Mouse (Mus musculus) CH12.LX (cell line): ENCODE results near the gene Tmem63b. TPM values are rescaled to one million over a fixed set of nuclear protein-coding genes. Genes with fewer than 3 reads are reported as not detected.
A peak's percentile ranks its signal among the peaks of the same experiment; 100 is the strongest.

ENCODE experiments used
- DNase-seq: peaks from one replicate; pipeline ENCODE4 v3.0.0-alpha.2; 2013; ENCODE audit errors: extremely low read depth
- H3K27ac ChIP-seq: 2 replicates; pipeline ENCODE4 v1.5.1; 2012; ENCODE audit warnings: low read depth, mild to moderate bottlenecking, control low read depth, moderate library complexity; ENCODE audit not compliant: insufficient read depth
- H3K27me3 ChIP-seq: replicated peaks from 2 replicates; pipeline ENCODE3; 2012; ENCODE audit warnings: inconsistent platforms
- H3K36me3 ChIP-seq, 2 experiments: replicated peaks in 1 of 2; 2 replicates each; pipeline versions ENCODE3 to v1.6.1; 2012; ENCODE audit warnings: inconsistent platforms in 1 of 2, low read length in 1 of 2, mild to moderate bottlenecking in 1 of 2, mixed read lengths in 1 of 2, moderate library complexity in 1 of 2; ENCODE audit not compliant: control insufficient read depth in 1 of 2, insufficient read depth in 1 of 2
- H3K4me1 ChIP-seq, 2 experiments: 2 replicates each; pipeline ENCODE4 v1.6.1; 2012; ENCODE audit warnings: inconsistent platforms in 1 of 2, moderate library complexity in 1 of 2; ENCODE audit not compliant: insufficient read depth in 2 of 2, control insufficient read depth in 1 of 2
- H3K4me2 ChIP-seq: 2 replicates; pipeline ENCODE4 v1.6.1; 2012; ENCODE audit warnings: low read depth, mild to moderate bottlenecking, control low read depth; ENCODE audit not compliant: poor library complexity, insufficient read depth, severe bottlenecking
- H3K4me3 ChIP-seq, 3 experiments: fragments of 150-350 bp in 1 of 3; sonication (generic) in 1 of 3; replicated peaks in 1 of 3; 2 replicates each; pipeline versions ENCODE3 to v1.5.1; 2011 to 2012; ENCODE audit warnings: low read depth in 2 of 3, low read length in 2 of 3, mild to moderate bottlenecking in 2 of 3, moderate library complexity in 2 of 3, control low read depth in 1 of 3, improper control_type of control experiment in 1 of 3, inconsistent platforms in 1 of 3, mixed read lengths in 1 of 3; ENCODE audit not compliant: poor library complexity in 1 of 3
- H3K79me2 ChIP-seq: replicated peaks from 2 replicates; pipeline ENCODE4 v1.6.1; 2012; ENCODE audit warnings: mild to moderate bottlenecking, moderate library complexity; ENCODE audit not compliant: control insufficient read depth, poor library complexity, insufficient read depth, severe bottlenecking; ENCODE audit errors: extremely low read depth
- H3K9ac ChIP-seq: 2 replicates; pipeline ENCODE4 v1.6.1; 2012; ENCODE audit warnings: low read depth, mild to moderate bottlenecking, control low read depth, moderate library complexity; ENCODE audit not compliant: insufficient read depth
- H3K9me3 ChIP-seq: replicated peaks from 2 replicates; pipeline ENCODE3; 2012; ENCODE audit warnings: low read length, inconsistent platforms, mixed read lengths
- BHLHE40 ChIP-seq: IDR thresholded peaks from 2 replicates; pipeline ENCODE4 v1.6.1; 2011; ENCODE audit warnings: mild to moderate bottlenecking, low read depth, low read length, improper control_type of control experiment
- CHD1 ChIP-seq: IDR thresholded peaks from 2 replicates; pipeline ENCODE4 v1.6.1; 2012; ENCODE audit warnings: low read depth, low read length, improper control_type of control experiment, inconsistent platforms
- CHD2 ChIP-seq: IDR thresholded peaks from 2 replicates; pipeline ENCODE4 v1.6.1; 2011; ENCODE audit warnings: low read length, improper control_type of control experiment
- CTCF ChIP-seq, 2 experiments: IDR thresholded peaks in 1 of 2; conservative IDR thresholded peaks in 1 of 2; 2 replicates each; pipeline ENCODE4 v1.5.1; 2011 to 2012; ENCODE audit warnings: low read depth in 2 of 2, low read length in 2 of 2, improper control_type of control experiment in 1 of 2, inconsistent platforms in 1 of 2, mild to moderate bottlenecking in 1 of 2, moderate library complexity in 1 of 2
- EP300 ChIP-seq: IDR thresholded peaks from 2 replicates; pipeline ENCODE4 v1.6.1; 2011; ENCODE audit warnings: low read length, improper control_type of control experiment
- ETS1 ChIP-seq: conservative IDR thresholded peaks from 2 replicates; pipeline ENCODE4 v1.6.1; 2012; ENCODE audit warnings: low read depth, mild to moderate bottlenecking, inconsistent platforms, low read length, improper control_type of control experiment, moderate library complexity
- GABPA ChIP-seq: IDR thresholded peaks from 2 replicates; pipeline ENCODE4 v1.6.1; 2012; ENCODE audit warnings: low read depth, low read length, improper control_type of control experiment, inconsistent platforms; ENCODE audit not compliant: insufficient replicate concordance
- IRF4 ChIP-seq: IDR thresholded peaks from 2 replicates; pipeline ENCODE4 v1.6.1; 2014; ENCODE audit warnings: low read depth, mild to moderate bottlenecking, inconsistent platforms, low read length, improper control_type of control experiment
- JUN ChIP-seq: IDR thresholded peaks from 2 replicates; pipeline ENCODE4 v1.6.1; 2011; ENCODE audit warnings: low read depth, mild to moderate bottlenecking, low read length, improper control_type of control experiment, moderate library complexity; ENCODE audit not compliant: insufficient read depth
- KAT2A ChIP-seq: IDR thresholded peaks from 2 replicates; pipeline ENCODE4 v1.6.1; 2012; ENCODE audit warnings: low read length, improper control_type of control experiment, inconsistent platforms; ENCODE audit not compliant: insufficient replicate concordance
- MAX ChIP-seq: IDR thresholded peaks from 2 replicates; pipeline ENCODE4 v1.6.1; 2011; ENCODE audit warnings: low read length, improper control_type of control experiment
- MEF2A ChIP-seq: IDR thresholded peaks from 2 replicates; pipeline ENCODE4 v1.6.1; 2014; ENCODE audit warnings: low read depth, mild to moderate bottlenecking, inconsistent platforms, low read length, improper control_type of control experiment, borderline replicate concordance
- NELFE ChIP-seq: IDR thresholded peaks from 2 replicates; pipeline ENCODE4 v1.6.1; 2011; ENCODE audit warnings: low read depth, low read length, improper control_type of control experiment
- NRF1 ChIP-seq: IDR thresholded peaks from 2 replicates; pipeline ENCODE4 v1.6.1; 2014; ENCODE audit warnings: low read depth, mild to moderate bottlenecking, inconsistent platforms, low read length, improper control_type of control experiment, moderate library complexity
- POLR2A ChIP-seq: IDR thresholded peaks from 2 replicates; pipeline ENCODE4 v1.6.1; 2011; ENCODE audit warnings: low read depth, mild to moderate bottlenecking, improper control_type of control experiment, low read length
- POLR2AphosphoS2 ChIP-seq: IDR thresholded peaks from 2 replicates; pipeline ENCODE4 v1.6.1; 2011; ENCODE audit warnings: low read depth, low read length, improper control_type of control experiment
- RAD21 ChIP-seq: IDR thresholded peaks from 2 replicates; pipeline ENCODE4 v1.6.1; 2011; ENCODE audit warnings: low read depth, mild to moderate bottlenecking, low read length, improper control_type of control experiment, moderate library complexity
- SMC3 ChIP-seq: IDR thresholded peaks from 2 replicates; pipeline ENCODE4 v1.6.1; 2011; ENCODE audit warnings: low read depth, low read length, improper control_type of control experiment
- UBTF ChIP-seq: IDR thresholded peaks from 2 replicates; pipeline ENCODE4 v1.6.1; 2012; ENCODE audit warnings: low read depth, mild to moderate bottlenecking, inconsistent platforms, low read length, improper control_type of control experiment, moderate library complexity
- USF2 ChIP-seq: conservative IDR thresholded peaks from 2 replicates; pipeline ENCODE4 v1.6.1; 2011; ENCODE audit warnings: low read depth, low read length, improper control_type of control experiment
- ZKSCAN1 ChIP-seq: IDR thresholded peaks from 2 replicates; pipeline ENCODE4 v1.6.1; 2012; ENCODE audit warnings: low read depth, inconsistent platforms, low read length, improper control_type of control experiment, borderline replicate concordance
- ZMIZ1 ChIP-seq: IDR thresholded peaks from 2 replicates; pipeline ENCODE4 v1.6.1; 2012; ENCODE audit warnings: low read depth, mild to moderate bottlenecking, inconsistent platforms, low read length, improper control_type of control experiment
- ZNF384 ChIP-seq: IDR thresholded peaks from 2 replicates; pipeline ENCODE4 v1.6.1; 2012; ENCODE audit warnings: low read depth, low read length, improper control_type of control experiment, inconsistent platforms
- dilution Hi-C: fragments of 300-500 bp; cut with MboI; formaldehyde crosslinking; loops from 2 replicates; pipeline ENCODE4 v1.14.3; 2020; ENCODE audit warnings: low sequenced_read_pairs; ENCODE audit not compliant: extremely low pct_unique_long_range_greater_than_20kb, extremely low pct_ligation_motif_present
- in situ Hi-C: fragments of 300-500 bp; cut with MboI; formaldehyde crosslinking; loops from 3 replicates; pipeline ENCODE4 v1.14.3; 2019; ENCODE audit warnings: low sequenced_read_pairs, low pct_ligation_motif_present, low pct_unique_long_range_greater_than_20kb, mixed read lengths
- polyA plus RNA-seq: library from polyadenylated mRNA; unstranded; fragments of >175 nt; gene quantifications from 2 replicates; pipeline ENCODE4 v1.2.1, GENCODE M21; 2012; ENCODE audit warnings: low read depth; ENCODE audit not compliant: insufficient read length
- total RNA-seq, 2 experiments: library from RNA; depleted of rRNA; stranded (reverse); fragments of 300-350 nt in 1 of 2; fragments of >200 nt in 1 of 2; gene quantifications; 2 replicates each; pipeline ENCODE4 v1.2.3; 2012 to 2014

Tmem63b gene
- total and polyA plus RNA-seq, 3 experiments, result 3.5 to 10.3 (median 6.3) TPM

- H3K9ac ChIP-seq, result no peak overlapping the region
- H3K27me3 ChIP-seq, result no peaks in the 10 kb centered on the region
- no peak for DNase-seq
- H3K79me2 ChIP-seq, result no peaks in the 10 kb centered on the region
- TF ChIP-seq UBTF (no peak), BHLHE40 (no peak), EP300 (no peak), SMC3 (no peak), ZKSCAN1 (no peak), POLR2AphosphoS2 (no peak), CHD2 (no peak), ZMIZ1 (no peak), CTCF (conservative IDR thresholded peaks at IDR 0.05 in 1 of 2, IDR thresholded peaks at IDR 0.05 in 1 of 2; ENCODE audit: low read depth in 2 of 2, low read length in 2 of 2) (no peak), MAX (no peak), GABPA (no peak), CHD1 (no peak), USF2 (no peak), NELFE (no peak), MEF2A (no peak), ZNF384 (no peak), KAT2A (no peak), NRF1 (no peak), POLR2A (no peak)
- H3K9me3 ChIP-seq, result peaks cover 2% of the 10 kb centered on the region
- in situ Hi-C loops (no loop called here), dilution Hi-C loops (no loop called here)
- no peaks in the 10 kb centered on the region for H3K36me3 ChIP-seq
- H3K4me2 ChIP-seq, result no peak overlapping the region
- no peak overlapping the region for H3K4me3 ChIP-seq
- H3K27ac ChIP-seq, result no peak overlapping the region
- peaks cover 20 to 55% of the 10 kb centered on the region in 2 experiments for H3K4me1 ChIP-seq
Measured at GRCm38 (mm10) chr17:45706796-45707195, 20.1 kb upstream of the Tmem63b start.

- Histone ChIP-seq H3K4me2 (no peak overlapping the region), H3K4me3 (no peak overlapping the region), H3K27ac (no peak overlapping the region), H3K79me2 (no peaks in the 10 kb centered on the region), H3K27me3 (no peaks in the 10 kb centered on the region), H3K9ac (no peak overlapping the region), H3K9me3 (no peaks in the 10 kb centered on the region), H3K4me1 (peaks cover 5 to 31% of the 10 kb centered on the region in 2 experiments), H3K36me3 (peaks cover 0 to 14% of the 10 kb centered on the region in 2 experiments)
- peak; percentile 69 for DNase-seq
- TF ChIP-seq EP300 (peak; percentile 22; the same call in 1 of the 2 replicates), IRF4 (0 out of 2 replicates have a peak, but pooled peaks have one; percentile 17), RAD21 (no peak), MEF2A (peak; percentile 21; the same call in 1 of the 2 replicates), ETS1 (peak; percentile 60), JUN (no peak)
- dilution Hi-C loops, result no loop called here
- in situ Hi-C loops, result no loop called here
Measured at GRCm38 (mm10) chr17:45703187-45703586, 16.5 kb upstream of the Tmem63b start.
